Mouse (Mus musculus): ENCODE data around the gene Ifit2.

DNA sequence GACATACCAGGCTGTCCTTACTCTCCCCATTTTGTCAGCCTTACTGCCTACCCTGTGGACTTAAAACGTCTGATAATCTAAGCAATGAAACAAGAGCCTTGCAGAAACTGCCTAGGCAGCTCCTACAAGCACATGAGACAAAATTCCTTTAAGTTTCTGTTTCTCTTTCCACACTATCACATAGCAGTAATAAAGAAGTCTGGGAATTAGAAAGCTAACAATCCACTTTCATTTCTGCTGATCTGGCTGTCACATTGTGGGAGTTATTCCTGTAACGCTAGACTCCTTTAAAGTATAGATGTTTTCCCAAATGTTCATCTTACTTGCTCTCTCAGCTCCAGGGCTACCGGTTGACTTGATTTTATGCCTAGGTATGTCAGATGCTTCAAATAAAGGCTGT, 3.0 kb downstream of the Ifit2 start:
- no peak for TF ChIP-seq POLR2A (IDR thresholded peaks at IDR 0.05; ENCODE audit: insufficient read length, low read depth)
- TF ChIP-seq E2F4 (IDR thresholded peaks at IDR 0.05; ENCODE audit: insufficient read depth): no peak

Data from myocyte (in vitro differentiated cells).